Mouse (Mus musculus): ENCODE data around the gene Setdb1. TPM values are rescaled to one million over a fixed set of nuclear protein-coding genes. Genes with fewer than 3 reads are reported as not detected.

The Setdb1 gene
- polyA plus RNA-seq, 1 experiment from 2014 or later, result 57.2 TPM

GRCm38 (mm10) chr3:95274453-95274852 lies 82.5 kb downstream of the Setdb1 start:
- Histone ChIP-seq H3K27me3 (replicated peaks) (no peaks in the 10 kb centered on the region), H3K4me3 (no peak overlapping the region), H3K36me3 (0 out of 2 replicates have a peak, but pooled peaks cover 3% of the 10 kb centered on the region), H3K9me3 (no peaks in the 10 kb centered on the region), H3K9ac (no peak overlapping the region), H3K4me1 (no peaks in the 10 kb centered on the region), H3K27ac (no peak overlapping the region), H3K4me2 (replicated peaks) (no peak overlapping the region)
- no peak for ATAC-seq (ENCODE audit: low FRiP score, low read depth)
- WGBS, result 94% methylated on average over 4 of the region's 4 CpGs

Other genes starting within 250 kb of the Setdb1 start
- 227 and 232 TPM in 2 replicates for gene Vps72, start 246.2 kb downstream of the Setdb1 start, polyA plus RNA-seq (2016; fragmentation: Nextera tagmentation; extraction: Ambion mirVana)
- gene Tmod4, start 232.7 kb downstream of the Setdb1 start, polyA plus RNA-seq (2016; fragmentation: Nextera tagmentation; extraction: Ambion mirVana), result 1.3 and 1.6 TPM in 2 replicates
- gene Scnm1, start 223.2 kb downstream of the Setdb1 start, polyA plus RNA-seq (2016; fragmentation: Nextera tagmentation; extraction: Ambion mirVana), result 86.5 and 91.3 TPM in 2 replicates
- gene Lysmd1, start 223.1 kb downstream of the Setdb1 start, polyA plus RNA-seq (2016; fragmentation: Nextera tagmentation; extraction: Ambion mirVana), result 24.5 and 24.8 TPM in 2 replicates
- 2.7 and 3.3 TPM in 2 replicates for gene Tnfaip8l2, start 214.8 kb downstream of the Setdb1 start, polyA plus RNA-seq (2016; fragmentation: Nextera tagmentation; extraction: Ambion mirVana)
- gene Sema6c, start 196.7 kb downstream of the Setdb1 start, polyA plus RNA-seq (2016; fragmentation: Nextera tagmentation; extraction: Ambion mirVana), result 58.3 and 65.2 TPM in 2 replicates
- gene Gabpb2, start 139.3 kb downstream of the Setdb1 start, polyA plus RNA-seq (2016; fragmentation: Nextera tagmentation; extraction: Ambion mirVana), result 6.7 and 7.8 TPM in 2 replicates
- gene Cdc42se1, start 128.5 kb downstream of the Setdb1 start, polyA plus RNA-seq (2016; fragmentation: Nextera tagmentation; extraction: Ambion mirVana), result 85.3 and 85.9 TPM in 2 replicates
- 149 and 166 TPM in 2 replicates for gene Mllt11, start 125.0 kb downstream of the Setdb1 start, polyA plus RNA-seq (2016; fragmentation: Nextera tagmentation; extraction: Ambion mirVana)
- gene Gm128, start 115.6 kb downstream of the Setdb1 start, polyA plus RNA-seq (2016; fragmentation: Nextera tagmentation; extraction: Ambion mirVana), result 0.28 TPM in 1 of 2 replicates, not detected in the other
- gene Bnipl, start 106.0 kb downstream of the Setdb1 start, polyA plus RNA-seq (2016; fragmentation: Nextera tagmentation; extraction: Ambion mirVana), result 0.28 TPM in 2 replicates
- 51.3 and 51.5 TPM in 2 replicates for gene Mindy1, start 75.9 kb downstream of the Setdb1 start, polyA plus RNA-seq (2016; fragmentation: Nextera tagmentation; extraction: Ambion mirVana)
- gene Prune1, start 75.1 kb downstream of the Setdb1 start, polyA plus RNA-seq (2016; fragmentation: Nextera tagmentation; extraction: Ambion mirVana), result 34.9 and 36.1 TPM in 2 replicates
- gene Anxa9, start 50.0 kb downstream of the Setdb1 start, polyA plus RNA-seq (2016; fragmentation: Nextera tagmentation; extraction: Ambion mirVana), result 0.94 and 1.2 TPM in 2 replicates
- 104 and 110 TPM in 2 replicates for gene Cers2, start 42.4 kb downstream of the Setdb1 start, polyA plus RNA-seq (2016; fragmentation: Nextera tagmentation; extraction: Ambion mirVana)
- gene 4930558C23Rik, start 45.6 kb upstream of the Setdb1 start, polyA plus RNA-seq (2016; fragmentation: Nextera tagmentation; extraction: Ambion mirVana), result not detected in 2 replicates
- gene Arnt, start 77.2 kb upstream of the Setdb1 start, polyA plus RNA-seq (2016; fragmentation: Nextera tagmentation; extraction: Ambion mirVana), result 28.9 and 33.2 TPM in 2 replicates
- 9.2 and 12.3 TPM in 2 replicates for gene Ctsk, start 142.1 kb upstream of the Setdb1 start, polyA plus RNA-seq (2016; fragmentation: Nextera tagmentation; extraction: Ambion mirVana)
- 13.3 and 13.7 TPM in 2 replicates for gene Ctss, start 169.6 kb upstream of the Setdb1 start, polyA plus RNA-seq (2016; fragmentation: Nextera tagmentation; extraction: Ambion mirVana)
- gene Hormad1, start 202.5 kb upstream of the Setdb1 start, polyA plus RNA-seq (2016; fragmentation: Nextera tagmentation; extraction: Ambion mirVana), result not detected in 2 replicates
- gene Golph3l, start 231.7 kb upstream of the Setdb1 start, polyA plus RNA-seq (2016; fragmentation: Nextera tagmentation; extraction: Ambion mirVana), result 34.0 and 35.7 TPM in 2 replicates